Mouse (Mus musculus): ENCODE measurements around the gene Tnni3.

DNA sequence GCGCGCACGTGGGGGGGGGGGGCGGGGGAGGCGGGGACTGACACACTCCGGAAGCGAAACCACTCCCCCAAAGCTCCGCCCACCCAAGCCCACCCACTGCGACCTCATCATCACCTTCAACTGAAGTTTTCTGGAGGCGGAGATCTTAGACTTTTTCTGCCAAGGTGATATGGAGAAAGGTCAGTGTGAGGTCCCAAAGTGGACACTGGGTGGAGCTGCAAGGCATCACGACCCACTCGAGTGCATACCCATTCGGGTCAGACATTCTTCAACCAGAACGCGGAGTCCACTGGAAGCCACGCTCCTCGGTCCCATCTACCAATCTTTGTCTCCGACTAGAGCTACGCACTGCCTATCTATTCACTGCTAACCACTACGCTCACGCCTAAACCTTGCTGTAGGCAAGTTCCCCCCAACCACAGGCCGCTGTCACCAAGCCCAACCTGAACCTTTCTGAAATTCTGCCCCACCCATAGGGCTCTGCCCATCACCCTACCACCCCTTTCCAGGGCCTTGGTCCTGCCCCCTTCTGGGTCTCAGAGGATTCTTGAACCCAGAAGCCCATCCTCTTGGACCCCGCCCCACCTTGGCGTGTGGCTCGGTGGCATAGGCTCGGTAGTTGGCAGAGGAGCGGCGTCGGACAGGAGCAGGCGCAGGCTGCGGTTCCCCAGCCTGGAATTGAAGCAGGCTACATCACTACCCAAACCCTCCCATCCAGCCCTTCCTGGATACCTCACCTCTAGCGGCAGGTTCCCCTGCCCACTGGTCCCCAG lies 2.6 kb downstream of the Tnni3 start:
- TF ChIP-seq CTCF (IDR thresholded peaks at IDR 0.05; ENCODE audit: low read depth) (0 out of 2 replicates have a peak, but pooled peaks have one; percentile 12), EP300 (IDR thresholded peaks at IDR 0.05; ENCODE audit: low read depth) (no peak)
